Mouse (Mus musculus) hindbrain, embryonic 15.5 days (tissue): ENCODE measurements around the gene Hoxd1. TPM values are rescaled to one million over a fixed set of nuclear protein-coding genes. Genes with fewer than 3 reads are reported as not detected.

ENCODE experiments used
- microRNA counts: library from miRNA; unstranded; fragments of <30 nt; microRNA quantifications from one replicate; lab custom pipeline; 2016
- microRNA-seq: library from miRNA; unstranded; fragments of <30 nt; microRNA quantifications from one replicate; pipeline ENCODE4, GENCODE M21; 2016
- polyA plus RNA-seq: library from polyadenylated mRNA; unstranded; fragments of >200 nt; fragmentation: Nextera tagmentation; extraction: Ambion mirVana; gene quantifications from 2 replicates; pipeline ENCODE4 v1.2.1, GENCODE M21; 2015

The Hoxd1 gene
- polyA plus RNA-seq, 1 experiment from 2014 or later, result 1.2 TPM

MicroRNAs within 50 kb of the gene (microRNA counts, 519-probe panel; counts per million panel counts)
- 3,784 counts per million, percentile 81 among the panel's probes with 10 or more counts for microRNA mmu-miR-10b (lab: Ali Mortazavi, UCI)

Small RNA genes lying within 50 kb of the gene (microRNA-seq; reads per million reads assigned to microRNA genes)
- gene Mir10b, result 51,246 reads per million, percentile 99 among the genes with 10 or more reads in this experiment

Other genes starting within 250 kb of the Hoxd1 start
- 44.8 and 45.7 TPM in 2 replicates for gene Lnpk, start 183.5 kb upstream of the Hoxd1 start, polyA plus RNA-seq
- gene Evx2, start 103.4 kb upstream of the Hoxd1 start, polyA plus RNA-seq, result 0.76 and 0.87 TPM in 2 replicates
- gene Hoxd13, start 94.7 kb upstream of the Hoxd1 start, polyA plus RNA-seq, result not detected in 2 replicates
- not detected in 2 replicates for gene Hoxd12, start 88.0 kb upstream of the Hoxd1 start, polyA plus RNA-seq
- gene Hoxd11, start 83.4 kb upstream of the Hoxd1 start, polyA plus RNA-seq, result not detected in 2 replicates
- gene Hoxd10, start 71.1 kb upstream of the Hoxd1 start, polyA plus RNA-seq, result not detected in 2 replicates
- gene Hoxd9, start 65.3 kb upstream of the Hoxd1 start, polyA plus RNA-seq, result not detected in 2 replicates
- 0.73 and 1.3 TPM in 2 replicates for gene Hoxd8, start 58.4 kb upstream of the Hoxd1 start, polyA plus RNA-seq
- 49.4 and 51.8 TPM in 2 replicates for gene Hoxd3, start 51.1 kb upstream of the Hoxd1 start, polyA plus RNA-seq
- gene Hoxd4, start 51.1 kb upstream of the Hoxd1 start, polyA plus RNA-seq, result 2.7 and 3.3 TPM in 2 replicates
- gene Gm28230, start 36.3 kb upstream of the Hoxd1 start, polyA plus RNA-seq, result 0.87 and 1.6 TPM in 2 replicates
- 152 and 165 TPM in 2 replicates for gene Mtx2, start 62.8 kb downstream of the Hoxd1 start, polyA plus RNA-seq